Mouse (Mus musculus): ENCODE results near the gene Upk3bl. TPM values are rescaled to one million over a fixed set of nuclear protein-coding genes. Genes with fewer than 3 reads are reported as not detected.

The Upk3bl gene
- total and polyA plus RNA-seq, 3 experiments, result not detected

DNA sequence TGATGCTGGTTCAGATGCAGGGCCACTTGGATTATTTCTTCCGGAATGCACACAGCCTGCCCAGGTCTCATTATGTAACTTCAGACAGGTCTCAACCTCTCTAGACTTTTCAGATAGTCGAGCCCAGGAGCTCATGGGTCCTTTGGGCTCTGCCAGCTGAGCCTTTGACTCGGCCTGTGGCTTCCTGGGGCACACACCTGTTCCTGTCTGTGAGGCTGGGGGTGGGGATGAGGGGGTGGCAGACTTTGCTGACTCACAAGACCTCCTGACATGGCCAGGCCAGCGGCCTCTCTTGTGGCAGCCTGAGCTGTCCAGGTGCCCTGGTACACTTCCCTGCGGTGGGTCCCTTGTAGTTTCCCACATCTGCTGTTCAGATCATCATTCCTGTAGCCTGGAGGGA lies 37.6 kb downstream of the Upk3bl start:
- no peaks in the 10 kb centered on the region for H3K9me3 ChIP-seq (replicated peaks; ENCODE audit: insufficient read depth, low read length)
- no peaks in the 10 kb centered on the region for H3K4me1 ChIP-seq (ENCODE audit: control insufficient read depth in 1 of 2, insufficient read depth in 2 of 2, low read length in 2 of 2)
- no peaks in the 10 kb centered on the region for H3K36me3 ChIP-seq (ENCODE audit: control insufficient read depth in 1 of 2, insufficient read depth in 2 of 2, low read length in 2 of 2)
- no peaks in the 10 kb centered on the region for H3K27me3 ChIP-seq (ENCODE audit: control insufficient read depth in 1 of 2, insufficient read depth in 2 of 2, low read length in 2 of 2)
- TF ChIP-seq TCF12 (IDR thresholded peaks at IDR 0.05; ENCODE audit: low read depth, low read length) (no peak), E2F4 (IDR thresholded peaks at IDR 0.05; ENCODE audit: borderline replicate concordance, low read depth, low read length) (no peak), ZMIZ1 (IDR thresholded peaks at IDR 0.05; ENCODE audit: low read depth, low read length) (no peak), KAT2A (conservative IDR thresholded peaks at IDR 0.05; ENCODE audit: low read depth, low read length) (no peak), POLR2A (IDR thresholded peaks at IDR 0.05; ENCODE audit: control insufficient read depth in 1 of 2, insufficient read depth in 1 of 2, low read depth in 1 of 2, low read length in 2 of 2, poor library complexity in 1 of 2) (no peak), SMC3 (IDR thresholded peaks at IDR 0.05; ENCODE audit: low read depth, low read length) (no peak), MEF2A (IDR thresholded peaks at IDR 0.05; ENCODE audit: extremely low read depth, insufficient replicate concordance, low read depth, low read length, poor library complexity, severe bottlenecking) (no peak)
- no peak overlapping the region for H3K27ac ChIP-seq (ENCODE audit: control insufficient read depth, low read depth, low read length)
- no peak for DNase-seq (ENCODE audit: low read depth, low spot score)
- no peak overlapping the region for H3K4me3 ChIP-seq (ENCODE audit: control insufficient read depth in 1 of 2, insufficient read depth in 1 of 2, low read depth in 2 of 2, low read length in 2 of 2)
- no peaks in the 10 kb centered on the region for H3K79me2 ChIP-seq (ENCODE audit: control insufficient read depth, insufficient read depth, low read length, poor library complexity)
- no peak overlapping the region for H3K9ac ChIP-seq (ENCODE audit: control insufficient read depth, low read depth, low read length, poor library complexity, severe bottlenecking)

GRCm38 (mm10) chr5:136094249-136095010 lies 40.1 kb downstream of the Upk3bl start:
- no peaks in the 10 kb centered on the region for H3K9me3 ChIP-seq (replicated peaks; ENCODE audit: insufficient read depth, low read length)
- no peak overlapping the region for H3K9ac ChIP-seq (ENCODE audit: control insufficient read depth, low read depth, low read length, poor library complexity, severe bottlenecking)
- no peaks in the 10 kb centered on the region for H3K27me3 ChIP-seq (ENCODE audit: control insufficient read depth in 1 of 2, insufficient read depth in 2 of 2, low read length in 2 of 2)
- H3K27ac ChIP-seq (ENCODE audit: control insufficient read depth, low read depth, low read length), result no peak overlapping the region
- TF ChIP-seq ETS1 (IDR thresholded peaks at IDR 0.05; ENCODE audit: low read depth, low read length) (no peak), ZMIZ1 (IDR thresholded peaks at IDR 0.05; ENCODE audit: low read depth, low read length) (no peak), EP300 (IDR thresholded peaks at IDR 0.05; ENCODE audit: low read depth in 1 of 2, low read length in 2 of 2) (no peak), GABPA (IDR thresholded peaks at IDR 0.05; ENCODE audit: low read depth, low read length) (no peak), HCFC1 (IDR thresholded peaks at IDR 0.05; ENCODE audit: low read depth, low read length) (no peak), GATA1 (IDR thresholded peaks at IDR 0.05; ENCODE audit: low read depth, low read length) (no peak), KAT2A (conservative IDR thresholded peaks at IDR 0.05; ENCODE audit: low read depth, low read length) (no peak), TCF12 (IDR thresholded peaks at IDR 0.05; ENCODE audit: low read depth, low read length) (no peak), RCOR1 (IDR thresholded peaks at IDR 0.05; ENCODE audit: low read depth, low read length) (no peak), ELF1 (IDR thresholded peaks at IDR 0.05; ENCODE audit: low read depth, low read length) (no peak), MEF2A (IDR thresholded peaks at IDR 0.05; ENCODE audit: extremely low read depth, insufficient replicate concordance, low read depth, low read length, poor library complexity, severe bottlenecking) (no peak), USF2 (IDR thresholded peaks at IDR 0.05; ENCODE audit: borderline replicate concordance in 1 of 2, insufficient read depth in 1 of 2, low read depth in 1 of 2, low read length in 2 of 2) (no peak), CTCF (IDR thresholded peaks at IDR 0.05 in 2 of 3, conservative IDR thresholded peaks at IDR 0.05 in 1 of 3; ENCODE audit: control insufficient read depth in 1 of 3, insufficient read depth in 1 of 3, low read depth in 2 of 3, low read length in 3 of 3, poor library complexity in 1 of 3, severe bottlenecking in 1 of 3) (no peak), TBP (IDR thresholded peaks at IDR 0.05; ENCODE audit: low read depth, low read length) (no peak), BHLHE40 (IDR thresholded peaks at IDR 0.05; ENCODE audit: borderline replicate concordance, low read depth, low read length) (no peak), USF1 (IDR thresholded peaks at IDR 0.05; ENCODE audit: low read depth, low read length) (no peak), NRF1 (IDR thresholded peaks at IDR 0.05; ENCODE audit: insufficient read depth, low read depth, low read length, poor library complexity, severe bottlenecking) (no peak), SIN3A (IDR thresholded peaks at IDR 0.05; ENCODE audit: low read length) (no peak), SMC3 (IDR thresholded peaks at IDR 0.05; ENCODE audit: low read depth, low read length) (no peak)
- no peaks in the 10 kb centered on the region for H3K4me1 ChIP-seq (ENCODE audit: control insufficient read depth in 1 of 2, insufficient read depth in 2 of 2, low read length in 2 of 2)
- H3K79me2 ChIP-seq (ENCODE audit: control insufficient read depth, insufficient read depth, low read length, poor library complexity), result no peaks in the 10 kb centered on the region
- no peak for DNase-seq (ENCODE audit: low read depth, low spot score)
- no peak overlapping the region for H3K4me3 ChIP-seq (ENCODE audit: control insufficient read depth in 1 of 2, insufficient read depth in 1 of 2, low read depth in 2 of 2, low read length in 2 of 2)
- H3K36me3 ChIP-seq (ENCODE audit: control insufficient read depth in 1 of 2, insufficient read depth in 2 of 2, low read length in 2 of 2), result no peaks in the 10 kb centered on the region

All from MEL (cell line).